Mouse (Mus musculus) hindbrain, postnatal 0 days (tissue): ENCODE measurements around the gene Lpin1. TPM values are rescaled to one million over a fixed set of nuclear protein-coding genes. Genes with fewer than 3 reads are reported as not detected.

Experiments used
- ATAC-seq: fragments of 200-750 bp; cut with Nextera tagmentation; 2 replicates; pipeline ENCODE4 v1.8.0; 2017; ENCODE audit warnings: mild to moderate bottlenecking, moderate TSS enrichment, moderate library complexity
- DNase-seq: peaks from one replicate; pipeline ENCODE4 v3.0.0-alpha.2; 2015; ENCODE audit warnings: low spot score
- H3K27ac ChIP-seq: fragments of 300-500 bp; sonication (generic); 2 replicates; pipeline ENCODE4 v1.5.1; 2014; ENCODE audit warnings: mild to moderate bottlenecking
- H3K27me3 ChIP-seq: fragments of 300-500 bp; sonication (generic); 2 replicates; pipeline ENCODE4 v1.6.1; 2014; ENCODE audit warnings: low read length, mixed read lengths; ENCODE audit not compliant: insufficient read depth
- H3K36me3 ChIP-seq: fragments of 300-500 bp; sonication (generic); 2 replicates; pipeline ENCODE4 v1.6.1; 2014; ENCODE audit warnings: low read length, mixed read lengths; ENCODE audit not compliant: insufficient read depth
- H3K4me1 ChIP-seq: fragments of 300-500 bp; sonication (generic); 2 replicates; pipeline ENCODE4 v1.6.1; 2014; ENCODE audit warnings: antibody characterized with exemption, low read length, mixed read lengths; ENCODE audit not compliant: insufficient read depth
- H3K4me2 ChIP-seq: fragments of 300-500 bp; sonication (generic); 2 replicates; pipeline ENCODE4 v1.6.1; 2014; ENCODE audit warnings: low read depth, mild to moderate bottlenecking, low read length, moderate library complexity, mixed read lengths
- H3K4me3 ChIP-seq: fragments of 300-500 bp; sonication (generic); 2 replicates; pipeline ENCODE4 v1.5.1; 2014; ENCODE audit warnings: low read length
- H3K9ac ChIP-seq: fragments of 300-500 bp; sonication (generic); replicated peaks from 2 replicates; pipeline ENCODE4 v1.6.1; 2014; ENCODE audit warnings: mild to moderate bottlenecking, low read length, moderate library complexity, mixed read lengths
- H3K9me3 ChIP-seq: fragments of 300-500 bp; sonication (generic); 2 replicates; pipeline ENCODE4 v1.6.1; 2016; ENCODE audit warnings: low read length, mixed read lengths
- CTCF ChIP-seq: IDR thresholded peaks from 2 replicates; pipeline ENCODE4 v1.5.1; 2016; ENCODE audit warnings: antibody characterized with exemption, control low read depth, low read depth
- WGBS: fragments of 180-500 bp; shearing (Covaris S2); extraction: QIAGEN DNeasy Blood & Tissue Kit; methylation state at CpG from one replicate; pipeline ENCODE4 v1.1.7; 2014; 5-methylcytosine and 5-hydroxymethylcytosine counted together
- polyA plus RNA-seq: library from polyadenylated mRNA; unstranded; fragments of >200 nt; fragmentation: Nextera tagmentation; extraction: Ambion mirVana; gene quantifications from 2 replicates; pipeline ENCODE4 v1.2.1, GENCODE M21; 2015
- total RNA-seq: library from RNA; depleted of rRNA; stranded (reverse); fragments of >200 nt; gene quantifications from 2 replicates; pipeline ENCODE4 v1.2.3, GENCODE M21; 2014; rRNA removed

Lpin1 gene
- total and polyA plus RNA-seq, 2 experiments from 2014 or later, result 9.4 to 21.9 TPM

DNA sequence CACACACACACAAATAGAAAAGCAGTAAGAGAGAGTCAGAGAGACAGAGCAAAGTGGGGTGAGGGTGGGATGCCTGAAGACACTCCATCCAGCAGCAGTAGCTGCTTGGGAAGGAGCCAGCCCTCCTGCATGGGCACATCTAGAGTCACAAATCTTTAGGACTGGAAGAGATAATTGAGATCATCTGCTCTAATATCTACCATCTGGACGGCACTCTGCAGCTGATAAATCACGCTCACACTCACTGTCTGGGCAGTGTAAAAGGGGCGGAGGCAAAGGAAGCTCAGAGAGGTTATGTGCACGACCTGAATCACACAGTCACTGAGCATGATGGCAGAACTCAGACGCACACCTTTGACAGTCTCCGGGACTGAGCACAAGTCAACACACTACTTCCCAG, 118.1 kb downstream of the Lpin1 start:
- 70% methylated on average over 6 of the region's 6 CpGs for WGBS

DNA sequence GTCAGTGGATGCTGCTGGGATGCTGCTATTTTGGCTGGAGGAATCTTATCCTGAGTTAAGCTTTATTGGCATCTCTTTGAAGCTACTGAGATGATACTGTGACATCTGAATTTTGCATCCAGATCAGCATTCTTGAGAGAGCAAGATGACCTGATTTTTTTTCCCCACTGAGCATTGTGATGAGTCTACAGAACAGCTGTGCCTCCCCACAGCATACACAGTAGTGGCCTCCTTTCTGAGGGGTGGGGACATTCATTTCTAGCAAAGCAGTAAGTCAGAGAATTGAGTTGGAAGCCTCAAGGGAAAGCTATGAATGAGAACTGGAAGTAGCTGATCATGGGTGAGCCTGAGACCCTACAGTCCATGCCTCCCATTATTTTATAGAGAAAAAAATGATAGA, 121.9 kb downstream of the Lpin1 start:
- DNase-seq (no peak), ATAC-seq (no peak)
- Histone ChIP-seq H3K4me2 (no peak overlapping the region), H3K36me3 (no peaks in the 10 kb centered on the region), H3K27me3 (no peaks in the 10 kb centered on the region), H3K9ac (no peak overlapping the region), H3K9me3 (no peaks in the 10 kb centered on the region), H3K4me1 (no peaks in the 10 kb centered on the region), H3K4me3 (no peak overlapping the region), H3K27ac (no peak overlapping the region)
- no peak for TF ChIP-seq CTCF

More for the DNA sequence above, 118.1 kb downstream of the Lpin1 start:
- Histone ChIP-seq H3K4me2 (no peak overlapping the region), H3K9ac (no peak overlapping the region), H3K4me1 (no peaks in the 10 kb centered on the region), H3K36me3 (no peaks in the 10 kb centered on the region), H3K27me3 (no peaks in the 10 kb centered on the region), H3K9me3 (no peaks in the 10 kb centered on the region), H3K27ac (no peak overlapping the region), H3K4me3 (no peak overlapping the region)
- no peak for TF ChIP-seq CTCF
- DNase-seq, result peak; percentile 13
- no peak for ATAC-seq

DNA sequence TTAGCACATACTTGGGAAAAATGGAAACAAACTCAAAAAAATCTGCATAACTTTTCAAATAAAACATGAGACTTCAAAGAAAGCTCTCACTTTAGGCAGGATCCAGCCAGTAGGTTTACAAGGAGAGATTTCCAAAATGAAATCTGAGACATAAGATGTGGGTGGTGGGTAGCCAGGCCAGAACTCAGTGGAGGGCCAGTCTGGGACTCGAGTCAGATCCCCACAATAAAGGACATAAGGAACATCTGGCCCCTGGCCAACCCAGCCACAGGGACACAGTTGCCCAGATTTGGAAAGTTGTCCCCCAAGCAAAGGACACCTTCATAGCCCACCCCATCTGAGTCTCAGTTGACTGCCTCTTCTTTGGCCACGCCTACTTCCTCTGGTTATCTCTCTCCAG, 123.3 kb downstream of the Lpin1 start:
- no peak overlapping the region for H3K9ac ChIP-seq
- H3K4me1 ChIP-seq, result no peaks in the 10 kb centered on the region
- ATAC-seq (no peak), DNase-seq (no peak)
- no peaks in the 10 kb centered on the region for H3K27me3 ChIP-seq
- H3K9me3 ChIP-seq, result no peaks in the 10 kb centered on the region
- H3K4me2 ChIP-seq, result no peak overlapping the region
- H3K4me3 ChIP-seq, result no peak overlapping the region
- WGBS, result 65% methylated on average over 2 of the region's 2 CpGs
- H3K36me3 ChIP-seq, result no peaks in the 10 kb centered on the region
- TF ChIP-seq CTCF, result no peak
- no peak overlapping the region for H3K27ac ChIP-seq

Other genes starting within 250 kb of the Lpin1 start
- 30.8 and 34.2 TPM in 2 replicates for gene Ntsr2, start 42.4 kb upstream of the Lpin1 start, total RNA-seq
- gene Ntsr2, start 42.4 kb upstream of the Lpin1 start, polyA plus RNA-seq, result 22.6 and 25.8 TPM in 2 replicates
- gene Greb1, start 189.9 kb upstream of the Lpin1 start, total RNA-seq, result 0.86 and 2.1 TPM in 2 replicates
- 0.32 and 0.33 TPM in 2 replicates for gene Greb1, start 189.9 kb upstream of the Lpin1 start, polyA plus RNA-seq
- gene E2f6, start 200.0 kb upstream of the Lpin1 start, total RNA-seq, result 21.2 and 27.5 TPM in 2 replicates
- 20.0 and 21.3 TPM in 2 replicates for gene E2f6, start 200.0 kb upstream of the Lpin1 start, polyA plus RNA-seq